In the genomic region with DNA sequence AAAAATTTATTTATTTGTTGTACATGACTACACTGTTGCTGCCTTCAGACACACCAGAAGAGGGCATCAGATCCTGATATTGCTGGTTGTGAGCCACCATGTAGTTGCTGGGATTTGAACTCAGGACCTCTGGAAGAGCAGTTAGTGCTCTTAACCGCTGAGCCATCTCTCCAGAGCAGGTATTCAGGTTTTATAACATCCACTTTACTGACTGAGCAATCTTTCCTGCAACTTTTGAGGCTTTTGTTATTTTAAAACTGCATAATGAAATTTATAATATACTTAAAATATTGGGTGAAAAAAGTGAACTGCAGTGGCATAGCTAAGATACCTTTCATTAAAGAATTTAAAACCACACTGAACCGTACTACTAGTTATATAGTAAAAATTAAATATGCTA, we compare ENCODE assay signal across 24 mouse cellular contexts.
"Had no signal": no experiment of that assay in that cellular context is flagged by ENCODE, and none has a peak within 500 bp of the region (broad histone marks: within the 10 kb centered on the region; RNA-seq: fewer than 3 reads in every experiment).

No protein-coding gene starts in this region.

- H3K4me2 ChIP-seq: embryonic facial prominence, embryonic 12.5 days; embryonic facial prominence, embryonic 13.5 days; embryonic facial prominence, embryonic 15.5 days; forebrain, embryonic 12.5 days; forebrain, embryonic 13.5 days; forebrain, embryonic 15.5 days; heart, embryonic 11.5 days had no signal

- H3K27me3 ChIP-seq: embryonic facial prominence, embryonic 12.5 days had no signal

- DNase-seq: cerebellum, adult 9-11 months; cerebellum, postnatal 36 days; embryo, embryonic 11 days; forebrain, postnatal 0 days; gastrocnemius, adult 2 months; gastrocnemius, postnatal 10 days; gastrocnemius, postnatal 14 days; gastrocnemius, postnatal 25 days; gastrocnemius, postnatal 36 days; heart, adult 18-20 months; heart, adult 2 months had no signal

- H3K4me3 ChIP-seq: embryonic facial prominence, embryonic 10.5 days; embryonic facial prominence, embryonic 12.5 days; embryonic facial prominence, embryonic 13.5 days; embryonic facial prominence, embryonic 15.5 days; erythroblast, embryonic 14.5 days; forebrain, embryonic 10.5 days; forebrain, embryonic 12.5 days; forebrain, embryonic 13.5 days; forebrain, embryonic 15.5 days; gastrocnemius, adult 2 months; heart, adult 2 months; heart, embryonic 10.5 days had no signal

- H3K36me3 ChIP-seq: embryonic facial prominence, embryonic 10.5 days; embryonic facial prominence, embryonic 12.5 days; embryonic facial prominence, embryonic 13.5 days; embryonic facial prominence, embryonic 15.5 days; forebrain, embryonic 10.5 days; forebrain, embryonic 12.5 days; forebrain, embryonic 15.5 days; heart, embryonic 10.5 days had no signal

- H3K9ac ChIP-seq: embryonic facial prominence, embryonic 12.5 days; embryonic facial prominence, embryonic 13.5 days; embryonic facial prominence, embryonic 15.5 days; forebrain, embryonic 12.5 days; forebrain, embryonic 13.5 days; forebrain, embryonic 15.5 days; forebrain, postnatal 0 days had no signal

- H3K9me3 ChIP-seq: embryonic facial prominence, embryonic 10.5 days; embryonic facial prominence, embryonic 12.5 days; embryonic facial prominence, embryonic 13.5 days; embryonic facial prominence, embryonic 15.5 days; forebrain, embryonic 10.5 days; forebrain, embryonic 12.5 days; forebrain, embryonic 13.5 days; forebrain, embryonic 15.5 days; heart, embryonic 10.5 days had no signal

- ATAC-seq: forebrain, embryonic 13.5 days; forebrain, embryonic 14.5 days; forebrain, embryonic 15.5 days; forebrain, embryonic 16.5 days; forebrain, postnatal 0 days had no signal

- H3K27ac ChIP-seq: embryonic facial prominence, embryonic 10.5 days; embryonic facial prominence, embryonic 12.5 days; embryonic facial prominence, embryonic 13.5 days; embryonic facial prominence, embryonic 15.5 days; forebrain, embryonic 10.5 days; forebrain, embryonic 12.5 days; forebrain, embryonic 13.5 days; forebrain, embryonic 15.5 days; gastrocnemius, adult 2 months; heart, adult 2 months; heart, embryonic 10.5 days had no signal
